Mouse (Mus musculus) CD4-positive, CD25-positive, alpha-beta regulatory T cell, adult 2 months (primary cell): ENCODE measurements around the gene Rnf121.
A peak's percentile ranks its signal among the peaks of the same experiment; 100 is the strongest.
"Not testable (repeated sequence)": the region's sequence is repeated elsewhere in the genome, so short reads cannot be mapped to it uniquely, and the experiment has no call there.

Experiments
- DNase-seq: peaks from one replicate; pipeline ENCODE4 v3.0.0-alpha.2; 2012; ENCODE audit warnings: low read depth, low spot score

Gene Rnf121

DNA sequence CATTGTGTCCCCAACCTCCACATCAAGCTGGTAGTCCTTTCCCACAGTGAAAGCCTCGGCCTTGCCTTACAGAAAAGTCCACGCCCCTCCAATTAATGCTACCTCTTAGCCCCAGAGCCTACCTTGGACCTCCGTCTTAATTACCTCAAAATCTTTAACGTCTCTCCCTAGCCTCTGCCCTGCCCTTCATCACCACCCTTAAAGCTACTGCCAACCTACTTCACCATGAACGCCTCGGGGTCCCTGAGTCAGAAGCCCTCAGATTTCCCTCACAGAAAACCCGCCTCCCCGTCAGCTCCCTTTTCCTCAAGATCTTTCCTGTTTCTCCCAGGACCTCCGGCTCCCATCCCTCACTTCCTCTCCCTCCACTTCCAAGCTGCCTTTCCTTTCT lies 619 bp downstream of the Rnf121 start:
- DNase-seq = peak; percentile 11

- no peak for DNase-seq
Observed at GRCm38 (mm10) chr7:102063891-102064290, 1.4 kb downstream of the Rnf121 start.

- no peak for DNase-seq
Observed at GRCm38 (mm10) chr7:102062203-102062602, 3.1 kb downstream of the Rnf121 start.

GRCm38 (mm10) chr7:102061353-102061752 lies 3.9 kb downstream of the Rnf121 start:
- no peak for DNase-seq

GRCm38 (mm10) chr7:102048524-102048923 lies 16.7 kb downstream of the Rnf121 start:
- DNase-seq = peak; percentile 70

GRCm38 (mm10) chr7:102042314-102042713 lies 23.0 kb downstream of the Rnf121 start:
- no peak for DNase-seq

DNA sequence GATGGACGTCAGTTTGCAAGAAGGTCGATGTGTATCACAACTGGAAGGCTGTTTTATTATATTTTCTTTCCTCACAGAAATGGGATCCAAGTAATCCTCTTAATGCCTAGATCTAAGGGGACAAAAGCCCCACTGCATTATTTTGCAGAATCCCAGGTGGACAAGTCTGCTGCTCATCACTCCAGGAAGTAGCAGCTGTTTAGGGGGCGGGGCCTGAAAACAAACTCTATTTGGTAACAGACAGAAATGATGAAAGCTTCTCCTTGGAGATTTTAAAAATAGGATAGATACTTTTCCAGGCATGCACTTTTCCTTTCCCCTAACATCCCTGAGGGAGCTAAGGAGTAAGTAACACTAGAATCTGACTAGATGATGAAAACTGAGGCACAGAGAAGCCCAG lies 28.0 kb downstream of the Rnf121 start:
- no peak for DNase-seq

DNA sequence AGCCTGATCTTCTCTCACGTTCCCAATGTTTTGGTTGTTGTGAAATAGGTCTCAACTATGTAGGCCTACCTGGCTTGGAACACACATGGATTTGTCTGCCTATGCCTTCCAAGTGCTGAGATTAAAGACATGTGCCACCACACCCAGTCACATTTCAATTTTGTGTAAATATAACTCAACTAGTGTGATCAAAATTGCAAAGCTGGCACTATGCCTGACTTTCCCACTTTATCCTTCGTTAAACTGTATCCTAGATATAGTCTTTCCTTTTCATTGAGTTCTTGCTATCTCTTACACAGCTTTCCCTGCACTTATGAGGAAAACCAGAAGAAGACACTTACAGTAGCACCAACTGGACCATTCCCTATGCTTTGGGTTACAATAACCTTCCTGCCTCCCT lies 29.7 kb downstream of the Rnf121 start:
- DNase-seq = no peak

DNA sequence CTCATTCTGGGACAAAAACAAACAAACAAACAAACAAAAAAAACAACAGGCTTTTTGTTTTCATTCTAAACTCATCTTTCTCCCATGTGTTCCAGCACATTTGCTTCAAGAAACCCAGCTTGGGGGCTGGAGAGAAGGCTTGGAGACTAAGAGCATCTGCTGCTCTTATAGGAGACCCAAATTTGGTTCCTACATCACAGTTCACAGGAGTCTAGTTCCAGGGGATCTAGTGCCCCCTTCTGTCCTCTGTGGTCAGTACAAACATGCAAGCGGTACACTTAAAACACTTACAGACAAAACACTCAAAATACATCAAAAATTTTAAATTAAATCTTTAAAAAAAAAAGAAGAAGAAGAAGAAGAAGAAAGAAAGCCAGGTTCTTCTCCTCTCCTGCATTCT lies 30.4 kb downstream of the Rnf121 start:
- peak; percentile 39 for DNase-seq

DNA sequence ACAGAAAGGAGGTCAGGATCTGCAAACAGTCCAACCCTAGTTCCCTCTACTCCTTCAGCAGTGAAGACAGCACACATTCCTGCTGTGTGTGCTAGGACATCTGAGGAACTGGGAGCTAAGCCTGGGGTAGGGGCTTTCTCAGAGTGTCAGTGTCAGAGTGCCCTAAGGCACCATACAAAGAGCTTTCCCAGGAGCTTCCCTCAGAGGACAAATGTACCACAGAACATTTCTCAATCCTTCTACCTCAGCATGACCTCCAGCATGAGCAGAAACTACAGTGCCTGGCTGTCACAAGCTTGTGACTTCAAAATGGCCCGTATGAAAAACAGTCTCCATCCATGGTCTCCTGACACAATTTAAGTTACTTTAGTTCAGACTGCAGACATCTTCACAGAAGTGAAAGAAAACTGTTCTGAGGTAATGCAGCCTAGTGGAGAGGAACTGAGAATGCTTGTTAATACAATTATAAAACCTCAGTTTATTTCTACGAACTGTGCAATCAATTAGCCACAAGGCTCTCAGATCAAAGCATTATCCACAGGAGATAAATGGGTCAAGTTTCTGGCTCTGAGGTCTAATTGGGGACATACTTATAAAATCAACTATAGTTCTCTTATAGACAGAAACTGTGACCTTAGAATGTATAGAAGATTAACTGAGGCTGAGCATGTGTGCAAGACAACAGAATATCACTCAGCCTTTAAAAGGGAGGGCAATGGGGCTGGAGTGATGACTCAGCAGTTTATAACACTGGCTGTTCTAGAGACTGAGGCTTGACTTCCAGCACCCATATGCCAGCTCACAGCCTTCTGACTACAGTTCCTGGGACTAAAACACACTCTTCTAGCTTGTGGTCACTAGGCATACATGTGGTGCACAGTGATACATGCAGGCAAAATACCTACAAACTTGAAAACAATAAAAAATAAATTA lies 39.8 kb downstream of the Rnf121 start:
- DNase-seq = no peak

DNA sequence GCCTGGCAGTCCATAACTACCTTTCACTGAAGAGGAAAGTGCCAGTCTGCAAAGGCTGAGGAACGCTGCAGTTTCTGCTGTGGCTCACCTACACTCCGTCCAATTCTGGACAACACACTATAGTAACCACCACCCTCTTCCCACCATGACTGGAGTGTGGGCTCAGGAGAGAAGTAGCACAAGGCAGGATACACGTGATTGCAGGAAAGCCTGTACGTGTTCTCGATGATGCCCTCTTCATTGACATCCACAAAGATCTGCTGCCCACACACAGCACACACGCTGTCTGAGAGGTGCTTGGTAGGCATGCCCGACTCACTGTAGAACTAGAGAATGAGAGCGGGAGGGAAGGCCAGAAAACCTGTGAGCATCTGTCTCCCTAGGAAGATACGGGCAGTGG lies 41.4 kb downstream of the Rnf121 start:
- no peak for DNase-seq

- DNase-seq = not testable (repeated sequence)
Observed at GRCm38 (mm10) chr7:102020934-102021333, 44.3 kb downstream of the Rnf121 start.

DNA sequence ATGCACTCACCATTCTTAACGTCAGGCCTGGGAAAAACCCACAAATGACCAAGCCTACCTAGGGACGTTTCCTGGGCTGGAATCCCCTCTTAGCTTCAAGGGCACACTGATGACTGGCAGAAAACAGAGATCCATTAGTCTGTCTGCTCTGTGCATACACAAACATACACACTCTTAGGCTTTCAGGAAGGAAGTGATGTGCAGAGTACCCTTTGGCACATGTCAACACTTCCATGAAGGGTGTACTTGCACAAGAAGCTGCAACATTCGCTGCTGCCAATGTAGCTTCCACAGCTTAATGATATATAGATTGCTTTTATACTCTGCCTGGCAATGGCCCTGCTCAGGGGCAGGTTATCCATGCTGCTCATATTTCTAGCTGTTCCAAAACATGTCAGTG lies 45.9 kb downstream of the Rnf121 start:
- DNase-seq = no peak

DNA sequence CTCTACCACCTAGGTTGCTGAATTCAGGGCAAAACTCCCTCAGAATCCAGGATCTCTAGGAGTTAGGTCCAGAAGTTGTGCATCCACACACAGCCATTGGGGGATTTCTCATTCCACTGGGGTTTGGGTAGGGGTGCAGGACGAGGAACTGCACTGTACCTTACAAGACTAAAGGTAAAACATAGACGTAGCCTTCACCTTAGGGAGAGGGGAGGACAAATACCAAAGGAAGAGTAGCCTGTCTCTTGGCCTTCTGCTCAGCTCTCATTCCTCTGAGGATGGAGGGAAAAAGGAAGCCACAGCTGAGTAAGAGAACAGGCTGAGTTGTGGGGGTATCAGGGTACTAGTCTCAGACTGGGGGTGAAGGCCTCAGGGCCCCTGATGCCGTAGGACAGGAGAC lies 46.7 kb downstream of the Rnf121 start, which contains the start of gene Il18bp:
Gene Il18bp (minus strand): TSS at position 101 of the 400 bp plus-strand sequence.
- no peak for DNase-seq

- no peak for DNase-seq
Observed at GRCm38 (mm10) chr7:102018034-102018433, 47.2 kb downstream of the Rnf121 start.

- peak; percentile 33 for DNase-seq
Observed at GRCm38 (mm10) chr7:102017452-102017851, 47.8 kb downstream of the Rnf121 start.

- DNase-seq = no peak
Observed at GRCm38 (mm10) chr7:102016936-102017335, 48.3 kb downstream of the Rnf121 start.

DNA sequence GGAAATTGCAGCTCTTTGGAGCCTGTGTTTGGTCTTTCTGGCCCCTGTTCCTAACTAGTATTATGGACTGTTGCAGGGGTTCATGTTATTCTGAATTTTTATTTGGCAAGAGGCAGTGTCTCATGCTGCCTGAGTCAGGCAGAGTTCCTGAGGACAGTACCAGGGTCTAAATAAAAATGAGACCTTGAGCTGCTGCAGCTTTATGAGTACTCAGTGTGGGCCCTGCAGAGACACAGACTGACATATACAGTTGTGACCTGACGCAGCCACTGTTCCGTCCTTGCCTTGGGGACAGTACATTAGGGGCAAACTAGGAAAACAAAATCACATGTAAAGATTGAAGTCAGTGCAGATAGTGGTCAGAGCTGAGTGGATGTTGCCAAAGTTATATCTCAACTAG lies 50.3 kb downstream of the Rnf121 start:
- no peak for DNase-seq

- no peak for DNase-seq
Observed at GRCm38 (mm10) chr7:102013416-102013815, 51.9 kb downstream of the Rnf121 start.

DNA sequence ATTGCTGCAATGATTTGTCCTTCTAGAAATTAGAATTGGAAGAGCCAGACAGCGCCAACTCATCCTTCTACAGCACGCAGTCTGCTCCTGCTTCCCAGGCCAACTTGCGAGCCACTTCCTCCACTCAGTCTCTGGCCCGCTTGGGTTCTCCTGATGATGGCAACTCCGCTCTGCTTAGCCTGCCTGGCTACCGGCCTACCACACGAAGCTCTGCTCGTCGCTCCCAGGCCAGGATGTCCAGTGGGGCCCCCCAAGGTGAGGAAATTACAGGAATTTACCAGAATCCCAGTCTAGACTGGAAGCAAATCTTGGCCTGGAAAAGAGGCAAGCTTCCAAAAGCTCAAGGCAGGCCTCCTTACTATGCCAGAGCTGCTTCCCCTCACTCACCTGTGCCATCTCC lies 53.4 kb downstream of the Rnf121 start:
- no peak for DNase-seq

GRCm38 (mm10) chr7:102006520-102006919 lies 58.7 kb downstream of the Rnf121 start:
- no peak for DNase-seq

GRCm38 (mm10) chr7:102000921-102001630 lies 64.2 kb downstream of the Rnf121 start:
- no peak for DNase-seq

DNA sequence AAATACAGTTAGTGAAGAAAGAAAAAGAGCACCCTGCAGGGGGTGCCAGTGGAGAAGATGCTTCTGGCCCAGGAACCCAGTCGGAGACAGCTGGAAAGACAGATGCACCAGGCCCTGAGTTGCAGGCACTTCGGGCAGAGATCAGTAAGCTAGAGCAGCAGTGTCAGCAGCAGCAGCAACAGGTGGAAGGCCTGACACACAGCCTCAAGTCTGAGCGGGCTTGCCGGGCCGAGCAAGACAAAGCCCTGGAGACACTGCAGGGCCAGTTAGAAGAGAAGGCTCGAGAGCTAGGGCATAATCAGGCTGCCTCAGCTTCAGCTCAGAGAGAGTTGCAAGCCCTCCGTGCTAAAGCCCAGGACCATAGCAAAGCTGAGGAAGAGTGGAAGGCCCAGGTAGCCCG lies 65.0 kb downstream of the Rnf121 start:
- DNase-seq = no peak
